Mouse (Mus musculus) intestine, embryonic 14.5 days (tissue): ENCODE results near the gene Ramp2. TPM values are rescaled to one million over a fixed set of nuclear protein-coding genes. Genes with fewer than 3 reads are reported as not detected.

Experiments
- ATAC-seq: fragments of 200-750 bp; cut with Nextera tagmentation; replicated peaks from 2 replicates; pipeline ENCODE4 v1.8.0; 2017; ENCODE audit warnings: low read depth, moderate number of reproducible peaks, moderate TSS enrichment, moderate library complexity; ENCODE audit not compliant: low FRiP score, low TSS enrichment
- DNase-seq: peaks from one replicate; pipeline ENCODE4 v3.0.0-alpha.2; 2018; ENCODE audit warnings: low spot score
- H3K27ac ChIP-seq: fragments of 300-500 bp; sonication (generic); 2 replicates; pipeline ENCODE4 v1.5.1; 2014; ENCODE audit warnings: low read depth, mild to moderate bottlenecking, control low read depth
- H3K27me3 ChIP-seq: fragments of 300-500 bp; sonication (generic); replicated peaks from 2 replicates; pipeline ENCODE4 v1.6.1; 2014; ENCODE audit warnings: low read length, control low read depth; ENCODE audit not compliant: control insufficient read depth, insufficient read depth
- H3K36me3 ChIP-seq: fragments of 300-500 bp; sonication (generic); 2 replicates; pipeline ENCODE4 v1.6.1; 2014; ENCODE audit warnings: low read length, control low read depth; ENCODE audit not compliant: control insufficient read depth, insufficient read depth
- H3K4me1 ChIP-seq: fragments of 300-500 bp; sonication (generic); replicated peaks from 2 replicates; pipeline ENCODE4 v1.6.1; 2014; ENCODE audit warnings: low read length, control low read depth, mixed read lengths; ENCODE audit not compliant: control insufficient read depth, insufficient read depth
- H3K4me2 ChIP-seq: fragments of 300-500 bp; sonication (generic); 2 replicates; pipeline ENCODE4 v1.6.1; 2014; ENCODE audit warnings: low read length
- H3K4me3 ChIP-seq: fragments of 300-500 bp; sonication (generic); 2 replicates; pipeline ENCODE4 v1.5.1; 2014; ENCODE audit warnings: low read depth, low read length, control low read depth, mixed read lengths
- H3K9ac ChIP-seq: fragments of 300-500 bp; sonication (generic); 2 replicates; pipeline ENCODE4 v1.6.1; 2014; ENCODE audit warnings: mild to moderate bottlenecking, low read length
- H3K9me3 ChIP-seq: fragments of 300-500 bp; sonication (generic); 2 replicates; pipeline ENCODE4 v1.6.1; 2016; ENCODE audit warnings: low read length, control low read depth; ENCODE audit not compliant: control insufficient read depth
- WGBS: fragments of 180-500 bp; shearing (Covaris S2); extraction: QIAGEN DNeasy Blood & Tissue Kit; methylation state at CpG from one replicate; pipeline ENCODE4 v1.1.7; 2014; 5-methylcytosine and 5-hydroxymethylcytosine counted together
- polyA plus RNA-seq: library from polyadenylated mRNA; unstranded; fragments of >200 nt; fragmentation: Nextera tagmentation; extraction: Ambion mirVana; gene quantifications from 2 replicates; pipeline ENCODE4 v1.2.1, GENCODE M21; 2014

Ramp2 gene
- polyA plus RNA-seq, 1 experiment from 2014 or later = 122 TPM

GRCm38 (mm10) chr11:101246702-101247012 is 829 bp downstream of the Ramp2 start:
- Histone ChIP-seq H3K9me3 (no peaks in the 10 kb centered on the region), H3K4me1 (peaks cover 20% of the 10 kb centered on the region), H3K4me3 (peak overlapping the region; percentile 52), H3K4me2 (peak overlapping the region; percentile 62), H3K9ac (peak overlapping the region; percentile 62), H3K36me3 (no peaks in the 10 kb centered on the region), H3K27ac (peak overlapping the region; percentile 84), H3K27me3 (0 out of 2 replicates have a peak, but pooled peaks cover 4% of the 10 kb centered on the region)
- DNase-seq (no peak), ATAC-seq (no peak; the same call in 1 of the 2 replicates)
- 14% methylated on average over 7 of the region's 7 CpGs for WGBS

DNA sequence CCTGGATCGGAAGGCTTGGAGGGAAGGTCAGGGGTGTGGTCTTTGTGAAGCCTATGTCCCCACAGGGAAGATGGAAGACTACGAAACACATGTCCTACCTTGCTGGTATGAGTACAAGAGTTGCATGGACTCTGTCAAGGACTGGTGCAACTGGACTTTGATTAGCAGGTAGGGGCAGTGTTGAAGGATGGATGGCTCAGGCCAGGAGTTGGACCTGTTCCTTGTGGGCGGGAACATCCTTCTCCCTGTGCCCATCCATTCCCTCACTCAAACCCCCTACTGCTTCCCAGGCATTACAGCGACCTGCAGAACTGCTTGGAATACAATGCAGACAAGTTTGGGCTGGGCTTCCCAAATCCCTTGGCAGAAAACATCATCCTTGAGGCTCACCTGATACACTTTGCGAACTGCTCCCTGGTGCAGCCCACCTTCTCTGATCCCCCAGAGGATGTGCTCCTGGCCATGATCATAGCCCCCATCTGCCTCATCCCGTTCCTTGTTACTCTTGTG is 1.7 kb downstream of the Ramp2 start:
- Histone ChIP-seq H3K9me3 (no peaks in the 10 kb centered on the region), H3K36me3 (no peaks in the 10 kb centered on the region), H3K9ac (no peak overlapping the region), H3K4me3 (0 out of 2 replicates have a peak overlapping the region, but pooled peaks have one; percentile 52), H3K27ac (0 out of 2 replicates have a peak overlapping the region, but pooled peaks have one; percentile 29), H3K27me3 (0 out of 2 replicates have a peak, but pooled peaks cover 4% of the 10 kb centered on the region), H3K4me2 (peak overlapping the region; percentile 62), H3K4me1 (peaks cover 24% of the 10 kb centered on the region)
- ATAC-seq (no peak), DNase-seq (no peak)
- 79% methylated on average over 6 of the region's 6 CpGs for WGBS

- Histone ChIP-seq H3K9me3 (no peaks in the 10 kb centered on the region), H3K4me1 (peaks cover 29% of the 10 kb centered on the region), H3K9ac (no peak overlapping the region), H3K27ac (peak overlapping the region; percentile 33; the same call in 1 of the 2 replicates), H3K36me3 (no peaks in the 10 kb centered on the region), H3K4me3 (no peak overlapping the region), H3K27me3 (0 out of 2 replicates have a peak, but pooled peaks cover 4% of the 10 kb centered on the region), H3K4me2 (peak overlapping the region; percentile 1; the same call in 1 of the 2 replicates)
- DNase-seq (no peak), ATAC-seq (no peak)
- WGBS = 32% methylated on average over 14 of the region's 14 CpGs
Measured at GRCm38 (mm10) chr11:101248258-101248994, 2.6 kb downstream of the Ramp2 start.

GRCm38 (mm10) chr11:101251031-101251430 is 5.2 kb downstream of the Ramp2 start:
- Histone ChIP-seq H3K27ac (no peak overlapping the region), H3K36me3 (0 out of 2 replicates have a peak, but pooled peaks cover 3% of the 10 kb centered on the region), H3K9ac (no peak overlapping the region), H3K4me3 (no peak overlapping the region), H3K4me2 (no peak overlapping the region), H3K9me3 (no peaks in the 10 kb centered on the region), H3K4me1 (peaks cover 28% of the 10 kb centered on the region; the same call in 1 of the 2 replicates), H3K27me3 (0 out of 2 replicates have a peak, but pooled peaks cover 4% of the 10 kb centered on the region)
- 69% methylated on average over 2 of the region's 2 CpGs for WGBS
- DNase-seq (no peak), ATAC-seq (no peak)

- peaks cover 20% of the 10 kb centered on the region; the same call in 1 of the 2 replicates for H3K4me1 ChIP-seq
- H3K9ac ChIP-seq = peak overlapping the region; percentile 90
- no peak for DNase-seq
- H3K27ac ChIP-seq = peak overlapping the region; percentile 93
- no peak for ATAC-seq
- WGBS = 7% methylated on average over 7 of the region's 7 CpGs
- H3K36me3 ChIP-seq = peaks cover 16% of the 10 kb centered on the region; the same call in 1 of the 2 replicates
- H3K4me3 ChIP-seq = peak overlapping the region; percentile 83
- no peaks in the 10 kb centered on the region for H3K9me3 ChIP-seq
- peak overlapping the region; percentile 91 for H3K4me2 ChIP-seq
- no peaks in the 10 kb centered on the region for H3K27me3 ChIP-seq
Measured at GRCm38 (mm10) chr11:101252941-101253340, 7.1 kb downstream of the Ramp2 start.

DNA sequence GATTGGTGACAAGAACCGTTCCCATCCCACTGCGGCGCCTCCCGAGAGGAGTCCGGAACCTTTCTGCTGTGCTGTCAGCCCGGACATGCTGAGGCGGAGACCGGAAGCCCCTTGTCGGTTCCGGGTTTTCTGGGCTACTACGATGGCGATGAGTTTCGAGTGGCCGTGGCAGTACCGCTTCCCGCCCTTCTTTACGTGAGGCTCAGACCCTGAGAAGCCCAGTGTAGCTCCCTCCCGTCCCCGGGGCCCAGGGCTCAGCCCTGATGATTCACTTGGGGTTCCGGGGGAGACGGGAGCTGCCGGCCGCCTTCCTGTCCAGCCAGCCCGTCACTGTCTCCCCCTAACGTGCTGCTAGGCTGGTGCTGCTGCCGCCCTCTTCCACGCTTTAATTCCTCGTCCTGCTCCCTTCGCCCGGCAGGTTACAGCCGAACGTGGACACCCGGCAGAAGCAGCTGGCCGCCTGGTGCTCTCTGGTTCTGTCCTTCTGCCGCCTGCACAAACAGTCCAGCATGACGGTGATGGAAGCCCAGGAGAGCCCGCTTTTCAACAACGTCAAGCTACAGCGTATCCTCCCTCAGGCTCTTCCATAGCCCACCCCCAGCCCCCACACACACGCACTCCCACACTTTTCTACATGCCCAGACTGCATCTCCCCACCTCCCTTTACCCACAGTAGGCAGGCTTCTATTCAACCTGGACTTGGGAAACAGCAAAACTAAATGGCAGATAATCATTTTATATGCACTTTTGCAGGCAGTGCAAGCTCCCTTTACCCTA is 8.0 kb downstream of the Ramp2 start, which contains the start of gene Vps25:
Gene Vps25, plus strand, starts transcription at position 95 of the 777 bp plus-strand sequence.
- Histone ChIP-seq H3K27me3 (no peaks in the 10 kb centered on the region), H3K9ac (peak within 1 kb of the TSS; percentile 90), H3K4me3 (peak within 1 kb of the TSS; percentile 83), H3K9me3 (no peaks in the 10 kb centered on the region), H3K4me2 (peak within 1 kb of the TSS; percentile 91), H3K27ac (peak within 1 kb of the TSS; percentile 93), H3K4me1 (peaks cover 22% of the 10 kb centered on the region), H3K36me3 (peaks cover 16% of the 10 kb centered on the region)
- under 1% methylated on average over 39 of the region's 40 CpGs for WGBS
- ATAC-seq (peak; percentile 63), DNase-seq (peak; percentile 94)

- Histone ChIP-seq H3K9ac (no peak overlapping the region), H3K9me3 (no peaks in the 10 kb centered on the region), H3K4me2 (no peak overlapping the region), H3K27ac (no peak overlapping the region), H3K36me3 (peaks cover 16% of the 10 kb centered on the region), H3K27me3 (no peaks in the 10 kb centered on the region), H3K4me3 (no peak overlapping the region), H3K4me1 (peaks cover 34% of the 10 kb centered on the region)
- no peak for ATAC-seq
- 85% methylated on average over 13 of the region's 13 CpGs for WGBS
- DNase-seq = no peak
Measured at GRCm38 (mm10) chr11:101255826-101256775, 10.3 kb downstream of the Ramp2 start.
